Mouse (Mus musculus) T-helper 1 cell (primary cell): ENCODE data around the gene Magi1.

Source experiments
- in situ Hi-C: fragments of 300-600 bp; cut with MboI, MseI; formaldehyde crosslinking; loops from one replicate; pipeline ENCODE4 v1.15.1; 2025; ENCODE audit warnings: high pct_unique_total_duplicates

Magi1 gene

DNA sequence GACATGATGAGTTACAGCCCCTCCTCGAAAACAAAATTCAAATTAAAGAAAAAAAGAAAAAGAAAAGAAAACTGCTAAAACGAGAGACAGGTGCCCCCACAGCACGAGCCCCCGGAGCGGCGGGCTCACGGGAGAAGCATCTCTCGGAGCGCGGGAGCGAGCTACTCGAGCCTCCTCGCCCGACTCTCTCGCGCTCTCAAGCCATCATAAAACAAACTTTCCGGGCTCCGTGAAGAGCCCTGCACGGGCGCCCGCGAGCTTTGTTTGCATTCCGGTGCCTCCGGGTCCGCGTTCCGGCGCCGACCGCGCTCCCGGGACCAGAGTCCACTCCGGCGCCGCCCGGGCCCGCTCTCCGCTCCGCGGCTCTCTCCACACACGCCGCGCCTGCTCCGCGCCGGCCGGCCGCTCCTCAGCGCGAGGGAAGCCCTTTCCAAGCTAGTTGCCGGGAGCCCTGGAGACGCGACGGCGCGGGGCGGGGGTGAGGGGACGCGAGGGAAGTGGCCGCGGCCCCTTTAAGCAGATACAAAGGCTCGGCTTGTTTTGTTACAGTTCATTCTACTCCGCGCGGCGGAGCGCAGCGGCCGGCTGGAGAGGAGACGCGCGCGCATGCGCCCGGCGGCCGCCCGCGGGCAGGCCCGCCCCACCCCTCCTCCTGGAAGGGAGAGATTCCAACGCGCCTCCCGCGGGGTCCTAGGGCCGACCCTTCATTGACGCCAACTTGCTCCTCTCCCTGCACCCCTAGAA, at the start of gene Magi1:
Gene Magi1 (minus strand): TSS at position 600 of the 744 bp plus-strand sequence.
- in situ Hi-C loops: no loop called here

DNA sequence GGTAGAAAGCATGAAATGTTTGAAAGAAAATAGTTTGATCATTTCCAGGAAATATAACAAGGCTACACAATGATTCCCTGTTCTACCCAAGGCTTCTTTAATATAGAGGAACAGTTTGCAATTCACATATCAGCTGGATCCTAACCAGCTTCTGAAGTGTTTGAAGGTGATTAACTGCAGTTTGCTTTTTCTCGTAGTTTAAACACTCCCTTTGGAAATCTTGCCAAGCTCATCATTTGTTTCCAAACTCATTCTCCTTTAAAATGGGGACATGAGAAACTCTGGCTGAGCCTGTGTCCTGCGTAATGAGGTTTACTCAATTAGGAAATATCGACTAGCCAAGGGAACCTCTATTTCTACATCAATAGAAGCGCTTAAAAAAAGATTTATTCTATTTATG, 43.4 kb upstream of the Magi1 start:
- in situ Hi-C loops: no loop called here

- in situ Hi-C loops: no loop called here
Observed at GRCm38 (mm10) chr6:94316886-94317285, 33.2 kb upstream of the Magi1 start.

DNA sequence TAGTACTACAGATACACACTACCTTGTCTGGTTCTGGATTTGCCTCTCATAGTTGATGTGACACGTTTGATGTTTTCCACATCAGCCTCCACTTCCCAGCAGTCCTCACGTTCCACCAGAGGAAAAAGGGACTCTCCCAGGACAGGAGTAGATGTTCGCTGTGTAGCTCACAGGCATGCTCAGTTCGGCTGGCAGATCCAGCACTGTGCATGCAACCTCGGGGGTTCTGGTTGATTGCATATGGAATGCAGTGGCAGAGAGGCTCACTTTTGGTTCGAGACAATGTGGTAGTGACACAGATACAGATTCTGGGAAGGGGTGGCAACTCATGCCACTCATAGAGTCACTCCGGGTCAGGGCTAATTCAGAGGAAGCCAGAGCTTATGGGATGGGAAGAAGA, 28.6 kb upstream of the Magi1 start:
- in situ Hi-C loops: no loop called here

DNA sequence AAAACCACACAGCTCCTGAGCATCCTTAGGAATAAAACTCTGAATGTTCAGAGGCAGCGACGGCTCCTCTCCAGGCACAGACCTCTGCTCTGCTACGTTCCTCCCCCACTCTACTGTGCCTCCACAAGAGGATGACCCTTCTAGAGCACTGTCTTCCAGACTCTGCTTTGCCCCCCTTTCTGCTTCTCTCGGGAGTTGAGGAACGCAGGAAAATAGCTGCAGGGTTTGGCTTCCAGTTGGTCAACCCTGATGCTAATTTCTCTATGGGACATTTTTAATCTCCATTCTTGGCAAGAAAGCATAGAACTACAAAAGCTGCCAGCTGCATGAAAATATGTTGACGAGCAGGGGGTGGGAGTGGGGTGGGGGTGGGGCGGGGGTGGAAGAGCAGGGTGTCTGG, 24.8 kb upstream of the Magi1 start:
- in situ Hi-C loops: no loop called here

DNA sequence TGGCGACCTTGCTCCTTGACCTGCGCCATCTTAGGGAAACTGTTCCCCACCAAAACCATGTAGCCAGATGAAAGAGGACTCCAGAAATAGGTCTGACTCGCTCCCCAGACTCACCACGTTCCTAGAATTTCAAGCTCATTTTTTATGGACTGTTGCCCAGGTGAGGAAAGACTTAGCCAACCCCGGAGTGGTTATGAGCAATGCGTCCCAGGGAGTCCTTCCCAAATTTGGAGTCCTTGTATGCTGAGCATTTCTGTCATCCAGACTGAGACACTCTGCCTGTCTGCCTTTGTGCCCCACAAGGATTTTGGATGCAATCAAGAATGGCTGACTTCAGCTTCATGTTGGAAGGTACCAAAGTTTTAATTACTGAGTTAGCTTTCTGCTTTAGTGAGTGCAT, 19.8 kb upstream of the Magi1 start:
- in situ Hi-C loops: no loop called here

DNA sequence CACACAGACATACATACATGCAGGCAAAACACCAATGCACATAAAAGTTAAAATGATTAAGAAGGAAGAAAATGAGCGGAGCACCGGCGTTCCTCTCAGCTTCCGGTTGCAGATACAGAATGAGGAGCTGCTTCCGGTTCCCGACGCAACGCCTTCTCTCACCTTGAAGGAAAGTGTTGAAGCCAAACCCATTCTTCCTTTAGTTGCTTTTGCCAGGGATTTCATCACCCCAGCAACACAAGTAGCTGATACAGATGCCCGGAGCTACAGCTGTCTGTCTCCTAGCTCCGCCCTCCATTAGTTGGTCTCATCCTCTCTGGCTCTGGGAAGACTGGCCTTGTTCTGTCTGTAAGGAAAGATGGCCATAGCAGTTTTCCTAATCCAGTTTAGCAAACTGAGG, 18.1 kb upstream of the Magi1 start:
- in situ Hi-C loops: no loop called here

DNA sequence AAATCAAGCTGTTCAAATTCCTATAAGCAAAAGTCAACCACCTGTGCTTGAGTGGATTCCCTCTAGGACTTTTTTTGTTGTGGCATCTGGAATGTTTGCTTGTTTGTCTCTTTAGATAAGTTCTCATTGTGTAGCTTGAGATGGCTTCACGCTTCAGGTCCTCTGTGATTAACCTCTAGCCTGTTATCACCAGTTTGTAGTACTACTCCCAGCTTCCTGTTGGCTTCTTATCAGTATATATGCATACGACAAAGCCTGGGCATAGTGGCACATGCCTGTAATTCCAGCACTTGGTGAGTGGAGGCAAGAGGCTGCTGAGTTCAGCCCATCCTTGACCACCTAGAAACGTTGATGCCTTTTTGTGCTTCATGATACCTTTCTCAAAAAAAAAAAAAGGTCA, 16.8 kb upstream of the Magi1 start:
- in situ Hi-C loops: no loop called here

GRCm38 (mm10) chr6:94287387-94287786, 3.7 kb upstream of the Magi1 start:
- in situ Hi-C loops: no loop called here

DNA sequence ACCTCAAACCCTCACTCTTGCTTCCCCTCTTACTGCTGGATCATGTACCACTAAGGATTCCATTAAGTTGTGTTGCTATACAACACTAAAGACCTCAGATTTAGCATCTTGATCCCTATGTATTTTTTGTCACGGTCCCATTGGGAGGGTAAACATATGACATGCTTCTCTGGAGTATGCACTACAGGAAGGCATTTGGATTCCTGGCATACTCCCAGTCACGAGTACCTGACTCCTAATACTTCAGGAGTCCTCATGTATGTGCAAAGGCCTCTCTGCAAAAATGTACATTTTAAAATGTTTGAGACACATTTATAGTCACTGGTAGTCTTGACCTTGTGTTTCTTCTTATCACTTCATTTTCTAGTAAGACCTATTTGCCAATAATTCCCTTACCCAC, 2.8 kb upstream of the Magi1 start:
- in situ Hi-C loops: no loop called here

- in situ Hi-C loops: no loop called here
Observed at GRCm38 (mm10) chr6:94284089-94284825, 540 bp upstream of the Magi1 start.

DNA sequence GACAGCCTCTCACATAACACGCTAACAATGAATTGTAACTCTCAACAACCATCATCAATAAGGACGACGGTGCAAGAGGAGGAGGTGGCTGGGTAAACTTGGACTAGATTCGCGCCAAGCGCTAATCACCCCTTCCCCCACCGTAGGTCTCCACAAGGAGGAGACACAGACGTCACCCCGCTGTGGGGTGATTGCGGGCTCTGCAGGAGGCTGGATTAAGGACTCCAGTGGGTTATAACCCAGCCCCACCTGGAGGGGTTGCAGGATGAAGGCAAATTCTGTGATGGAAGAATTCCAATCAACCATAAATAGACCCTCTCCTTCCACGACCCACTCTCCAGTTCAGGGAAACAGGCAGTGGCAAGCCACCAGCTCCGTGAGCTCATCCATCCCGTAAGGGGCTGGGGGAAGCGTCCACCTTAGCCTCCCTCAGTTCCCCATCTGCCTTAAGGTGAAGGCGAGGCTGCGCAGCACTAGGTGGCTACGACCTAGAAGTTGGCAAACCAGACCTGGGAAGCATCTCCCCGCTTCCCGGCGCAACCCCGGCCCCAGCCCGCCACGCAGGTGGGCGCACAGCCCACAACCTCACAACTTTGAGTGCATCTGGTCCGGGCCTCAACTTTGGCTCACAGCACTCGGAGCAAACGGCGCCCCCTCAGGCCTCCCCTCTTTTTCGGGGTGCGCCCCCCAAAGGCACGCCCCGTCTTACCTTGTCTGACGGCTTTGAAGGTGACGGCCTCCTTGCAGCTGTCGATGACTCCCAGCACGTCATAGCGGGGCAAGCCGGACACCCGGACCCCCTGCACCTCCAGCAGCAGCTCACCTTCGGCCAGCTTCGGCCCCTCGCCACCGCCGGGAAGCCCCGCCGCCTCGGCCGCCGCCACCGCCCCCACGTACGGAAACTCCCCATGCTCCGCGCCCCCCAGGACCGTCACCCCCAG, 1.1 kb downstream of the Magi1 start:
- in situ Hi-C loops: no loop called here

DNA sequence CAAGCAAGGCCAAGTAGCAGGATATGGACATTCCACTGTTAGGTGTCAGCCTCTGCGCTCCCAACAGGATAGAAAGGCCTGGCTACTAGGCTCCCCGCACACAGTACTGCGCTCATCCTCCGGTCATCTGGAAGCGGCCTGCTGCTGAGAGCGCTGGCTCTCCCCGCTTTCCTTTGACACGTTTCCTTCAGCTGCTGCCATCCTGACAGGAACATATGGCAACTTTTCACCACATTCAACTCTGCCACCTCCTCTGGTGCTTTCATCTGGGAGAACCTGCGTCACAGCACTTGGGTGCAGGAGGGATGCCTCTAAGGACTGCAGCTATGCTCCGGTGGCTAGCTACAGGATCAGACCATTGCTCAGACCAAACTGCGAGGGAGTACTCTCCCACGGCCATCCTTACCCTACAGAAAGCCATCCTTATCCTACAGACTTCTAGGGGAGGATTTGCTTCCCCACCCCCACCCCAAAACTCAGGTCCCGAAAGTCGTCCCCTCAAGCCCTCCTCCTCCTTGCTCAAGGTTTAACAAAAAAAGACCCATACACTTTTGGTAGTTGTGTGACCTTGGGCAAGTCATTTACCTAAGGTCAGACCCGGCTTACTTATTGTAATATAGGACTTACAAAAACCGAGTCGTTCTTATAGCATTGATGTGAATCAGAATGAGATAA, 2.0 kb downstream of the Magi1 start:
- in situ Hi-C loops: no loop called here

GRCm38 (mm10) chr6:94273941-94274340, 9.8 kb downstream of the Magi1 start:
- in situ Hi-C loops: no loop called here

DNA sequence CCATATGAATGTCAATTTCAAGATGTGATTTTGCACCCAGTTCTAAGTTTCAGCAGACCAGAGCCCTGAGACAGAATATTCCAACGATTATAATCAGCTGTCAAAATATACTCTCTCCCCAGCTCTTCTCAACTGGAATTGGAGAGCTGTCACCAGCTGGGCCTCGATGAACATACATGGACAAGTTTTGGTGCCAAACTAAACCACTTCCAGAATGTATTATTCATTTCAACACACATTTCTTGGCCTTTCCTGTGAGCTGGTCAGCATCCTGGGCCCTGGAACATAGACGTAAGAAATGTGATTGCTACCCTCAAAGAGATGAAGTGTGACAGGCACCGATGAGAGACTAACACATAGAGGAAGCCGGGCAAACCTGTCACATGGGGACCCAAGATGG, 13.7 kb downstream of the Magi1 start:
- in situ Hi-C loops: no loop called here

DNA sequence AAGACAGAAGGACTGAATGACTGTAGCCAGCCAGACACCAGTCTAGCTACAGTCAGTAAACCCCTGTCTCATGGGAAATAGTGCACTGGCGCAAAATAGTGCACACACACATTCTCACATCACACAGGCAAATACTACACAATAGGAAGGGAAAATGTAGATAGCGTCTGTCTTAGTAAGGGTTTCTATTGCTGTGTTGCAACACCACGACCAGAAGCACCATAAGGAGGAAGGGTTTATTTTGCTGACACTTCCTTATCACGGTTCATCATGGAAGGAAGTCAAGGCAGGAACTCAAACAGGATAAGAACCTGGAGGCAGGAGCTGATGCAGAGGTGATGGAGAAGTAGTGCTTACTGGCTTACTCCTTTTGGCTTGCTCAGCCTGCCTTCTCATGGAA, 14.5 kb downstream of the Magi1 start:
- in situ Hi-C loops: no loop called here

DNA sequence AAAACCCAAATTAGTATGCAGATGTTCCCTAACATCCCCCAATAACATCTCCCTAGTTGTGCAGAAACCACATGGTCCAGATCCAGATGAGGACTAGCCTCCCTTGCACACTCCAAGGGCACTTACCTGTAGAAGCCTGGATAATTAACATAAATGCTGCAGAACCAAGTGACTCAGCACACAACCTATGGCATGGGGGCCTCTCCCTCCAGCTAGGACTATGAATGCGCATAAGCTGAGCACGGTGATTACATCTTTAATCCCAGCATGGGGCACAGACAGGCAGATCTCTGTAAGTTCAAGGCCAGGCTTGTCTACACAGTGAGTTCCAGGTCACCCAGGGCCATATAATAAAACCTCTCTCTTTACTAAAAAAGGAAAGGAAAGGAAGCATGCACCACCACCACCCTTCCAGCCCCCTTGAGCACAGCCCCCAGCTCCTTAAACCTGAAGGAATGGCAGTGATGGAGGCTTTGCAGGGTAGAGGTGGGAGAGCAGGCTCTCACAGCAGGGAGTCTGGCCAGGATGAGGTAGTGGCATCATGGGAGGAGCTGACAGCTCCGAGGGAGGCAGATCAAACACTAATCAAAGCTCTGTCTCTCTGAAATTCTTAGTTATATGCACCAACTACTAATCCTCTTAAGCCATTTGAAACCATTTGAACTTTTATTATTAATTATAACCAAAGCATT, 18.3 kb downstream of the Magi1 start:
- in situ Hi-C loops: no loop called here

- in situ Hi-C loops: no loop called here
Observed at GRCm38 (mm10) chr6:94264183-94264941, 19.4 kb downstream of the Magi1 start.

- in situ Hi-C loops: no loop called here
Observed at GRCm38 (mm10) chr6:94260831-94261230, 22.9 kb downstream of the Magi1 start.

DNA sequence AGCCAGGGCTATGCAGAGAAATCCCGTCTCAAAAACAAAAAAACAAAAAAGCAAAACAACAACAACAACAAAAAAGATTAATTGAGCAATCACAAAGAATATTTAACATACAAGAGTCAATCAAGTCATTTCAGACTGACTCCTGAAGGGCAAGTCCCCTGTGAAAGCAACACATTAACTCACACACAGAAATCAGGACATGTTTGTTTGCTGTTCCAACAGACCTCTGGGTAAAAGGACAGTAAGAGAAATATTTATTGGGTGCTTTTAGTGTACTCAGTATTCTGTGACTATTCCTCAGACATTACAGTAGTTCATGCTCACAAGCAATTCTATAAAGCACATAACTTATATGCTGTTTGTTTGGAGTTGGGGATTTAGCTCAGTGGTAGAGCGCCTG, 23.7 kb downstream of the Magi1 start:
- in situ Hi-C loops: no loop called here
